Mouse (Mus musculus) thymus, adult 18-20 months (tissue): ENCODE measurements around the gene Eif4g2.

Experiments
- DNase-seq, 2 experiments: peaks; one replicate each; pipeline ENCODE4 v3.0.0; 2022; ENCODE audit warnings: mixed read lengths in 2 of 2

The Eif4g2 gene

GRCm38 (mm10) chr7:111069439-111070166, 13.2 kb downstream of the Eif4g2 start:
- DNase-seq: no peak

GRCm38 (mm10) chr7:111068181-111068580, 14.6 kb downstream of the Eif4g2 start:
- no peak for DNase-seq

DNA sequence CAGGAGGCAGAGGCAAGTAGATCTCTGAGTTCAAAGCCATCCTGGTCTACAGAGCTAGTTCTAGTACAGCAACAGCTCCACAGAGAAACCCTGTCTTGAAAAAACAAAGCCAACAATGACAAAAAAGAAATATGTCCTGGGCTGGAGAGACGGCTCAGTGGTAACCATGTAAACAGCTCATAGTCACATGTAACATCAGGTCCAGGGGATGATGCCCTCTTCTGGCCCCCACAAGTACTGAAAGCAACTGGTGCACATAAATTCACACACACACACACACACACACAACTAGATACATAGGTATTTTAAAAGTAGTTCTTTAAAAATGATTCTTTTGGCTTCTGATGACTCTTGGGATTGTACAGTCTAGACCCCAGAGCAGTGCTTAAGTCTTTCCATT, 19.9 kb downstream of the Eif4g2 start:
- no peak for DNase-seq

DNA sequence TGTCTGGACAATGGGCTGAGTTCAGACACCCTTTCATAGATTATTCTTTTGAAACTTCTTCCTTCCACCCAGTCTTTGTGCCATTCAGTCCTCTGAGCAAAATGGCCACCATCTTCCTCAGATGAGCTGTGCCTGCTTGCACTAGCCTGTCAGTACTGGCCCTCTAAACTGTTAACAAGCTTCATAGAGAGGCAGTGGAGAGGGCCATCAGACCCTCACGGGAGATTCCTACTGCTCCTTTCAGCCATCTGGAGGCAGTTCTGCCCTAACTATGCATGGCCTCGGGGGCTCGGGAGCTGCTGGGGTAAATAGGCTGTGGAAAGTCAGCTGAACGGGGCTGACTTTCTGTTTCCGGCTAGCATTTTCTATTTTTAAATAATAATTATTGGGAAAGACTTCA, 23.3 kb downstream of the Eif4g2 start:
- DNase-seq: no peak

DNA sequence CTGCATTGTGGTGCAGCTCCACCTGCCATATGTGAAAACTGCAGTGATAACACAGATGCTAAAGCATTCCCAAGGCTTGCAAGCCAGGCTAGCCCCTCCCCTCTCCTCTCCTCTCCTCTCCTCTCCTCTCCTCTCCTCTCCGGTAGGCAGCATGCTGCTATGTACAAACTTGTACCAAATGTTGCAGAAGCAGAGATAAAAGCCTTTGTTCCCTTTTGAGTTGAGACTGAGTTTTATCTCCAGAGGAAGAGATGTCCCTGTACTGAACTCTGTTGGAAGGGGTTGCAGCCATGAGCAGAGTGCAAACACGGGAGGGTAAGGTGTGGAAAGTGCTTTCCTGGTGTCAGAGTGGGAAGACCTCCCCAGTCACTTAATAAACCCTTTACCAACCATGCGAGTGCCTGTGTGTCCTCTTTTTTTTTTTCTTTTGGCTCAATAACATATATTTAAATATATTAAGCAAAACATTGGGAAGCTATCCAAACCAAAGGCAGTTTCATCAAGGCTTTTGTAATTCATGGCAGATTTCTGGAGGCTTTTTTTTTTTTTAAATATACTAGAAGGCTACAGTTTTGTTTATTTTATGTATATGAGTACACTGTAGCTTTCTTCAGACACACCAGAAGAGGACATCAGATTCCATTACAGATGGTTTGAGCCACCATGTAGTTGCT, 26.7 kb downstream of the Eif4g2 start:
- DNase-seq: no peak

GRCm38 (mm10) chr7:111055221-111055620, 27.6 kb downstream of the Eif4g2 start:
- no peak for DNase-seq

DNA sequence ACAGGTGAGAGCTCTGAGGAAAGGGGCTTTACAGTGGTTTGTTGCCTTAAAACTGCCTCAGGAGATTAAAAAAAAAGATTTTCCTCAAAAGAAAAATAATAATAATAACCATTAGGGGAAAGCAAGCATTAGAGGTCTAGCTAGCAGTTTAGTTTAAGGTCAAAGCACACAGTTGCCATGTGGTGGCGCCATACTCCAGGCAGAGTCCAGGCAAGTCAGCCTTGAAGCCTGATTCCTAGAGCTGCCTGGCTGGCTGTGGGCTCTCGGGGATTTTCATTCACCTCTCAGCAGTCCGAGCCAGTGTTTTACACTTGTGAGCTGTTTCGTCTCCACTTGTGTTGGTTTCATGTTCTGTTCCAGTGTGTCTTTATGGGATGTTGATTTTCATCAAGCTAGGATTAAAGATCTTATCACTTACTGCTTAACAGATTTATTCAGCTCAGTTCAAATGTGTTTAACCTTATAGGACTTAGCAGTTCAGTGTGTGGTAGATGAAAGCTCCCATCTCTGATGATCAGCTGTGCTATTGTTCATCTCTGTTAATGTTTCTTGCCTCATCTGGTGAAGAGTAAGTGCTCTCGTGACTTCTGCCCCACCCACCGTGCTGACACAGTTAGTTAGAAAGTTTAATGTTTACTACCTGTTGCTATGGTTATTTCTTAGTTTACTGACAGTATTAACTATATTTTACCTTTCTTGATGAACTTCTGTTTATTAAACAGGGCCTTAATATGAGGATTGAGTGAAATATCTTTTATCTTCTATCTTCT, 33.0 kb downstream of the Eif4g2 start:
- peak; percentile 15 to 25 for DNase-seq

DNA sequence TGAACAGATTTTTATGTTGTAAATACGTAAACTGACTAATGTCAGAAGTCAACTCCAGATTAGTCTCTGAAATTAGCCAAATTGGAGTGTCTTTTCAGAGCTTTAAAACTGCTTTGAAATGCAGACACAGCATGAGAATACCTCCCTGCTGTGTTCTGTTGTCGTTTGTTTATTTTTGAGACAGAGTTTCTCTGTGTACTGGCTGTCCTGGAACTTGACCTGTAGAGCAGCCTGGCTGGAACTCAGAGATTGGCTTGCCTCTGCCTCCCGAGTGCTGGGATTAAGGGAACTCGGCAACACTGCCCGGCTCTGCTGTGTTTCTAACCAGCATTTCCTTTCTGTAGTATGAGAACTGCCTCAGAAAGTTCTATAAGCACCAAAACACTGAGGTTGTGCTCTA, 33.9 kb downstream of the Eif4g2 start:
- DNase-seq: no peak

DNA sequence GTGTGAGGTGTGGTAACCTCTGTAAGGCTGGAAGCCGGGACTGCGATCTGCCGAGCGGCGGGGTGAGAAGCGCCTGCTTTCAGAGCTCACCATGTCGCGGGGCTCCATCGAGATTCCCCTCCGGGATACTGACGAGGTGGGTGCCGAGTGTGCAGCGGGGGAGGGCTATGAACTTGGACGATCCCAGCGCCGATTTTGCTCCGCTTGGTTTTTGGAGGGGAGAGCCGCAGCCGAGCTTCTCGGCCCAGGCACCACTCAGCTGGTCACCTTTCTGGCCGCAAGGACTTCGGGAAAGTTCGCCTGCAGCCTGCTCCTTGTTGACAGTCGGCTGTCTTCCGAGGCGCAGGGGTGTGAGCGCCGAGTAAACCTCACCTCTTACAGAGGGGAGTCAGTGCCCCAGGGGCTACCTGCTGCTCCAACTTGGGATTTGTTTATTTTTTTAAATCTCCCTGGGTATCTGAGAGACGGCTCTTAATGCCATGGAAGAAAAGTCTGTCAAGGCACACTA, 53.7 kb downstream of the Eif4g2 start:
- DNase-seq: peak in 1 of 2 experiments; percentile 53

- DNase-seq: peak; percentile 80 to 84
These were observed 54.4 kb downstream of the Eif4g2 start, which contains the start of gene Ctr9 for GRCm38 (mm10) chr7:111028281-111029045. TSS of gene Ctr9 (plus strand) at chr7:111028951.

- no peak for DNase-seq
These were observed 57.9 kb downstream of the Eif4g2 start for GRCm38 (mm10) chr7:111024912-111025311.

- DNase-seq: no peak
These were observed 58.7 kb downstream of the Eif4g2 start for GRCm38 (mm10) chr7:111024068-111024594.

- DNase-seq: no peak
These were observed 62.0 kb downstream of the Eif4g2 start for GRCm38 (mm10) chr7:111020814-111021213.
